Mouse (Mus musculus): Measurements from ENCODE around the gene Stox2. TPM values are rescaled to one million over a fixed set of nuclear protein-coding genes. Genes with fewer than 3 reads are reported as not detected.

Stox2 gene
- polyA plus RNA-seq, 1 experiment from 2014 or later = 35.7 TPM

DNA sequence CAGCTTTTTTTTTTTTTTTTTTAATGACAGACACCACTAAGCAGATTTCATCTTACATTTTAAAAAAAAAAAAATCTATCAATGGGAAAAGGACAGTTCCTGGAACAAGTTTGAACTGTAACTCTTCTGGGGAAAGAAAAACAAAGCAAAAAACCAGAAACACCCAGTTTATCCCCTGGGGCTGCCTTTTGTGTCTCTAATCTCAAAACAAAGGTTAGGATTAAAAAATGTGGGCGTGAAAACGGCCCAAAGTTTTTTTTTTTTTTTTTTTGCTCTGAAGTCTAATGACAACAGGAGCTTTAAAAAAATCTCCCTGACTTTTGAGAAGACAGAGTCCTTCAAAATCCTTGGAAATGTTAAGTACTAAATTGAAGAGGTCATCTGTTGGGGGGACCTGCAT, 125.5 kb downstream of the Stox2 start:
- H3K27ac ChIP-seq = no peak overlapping the region
- no peak for ATAC-seq (ENCODE audit: low FRiP score, low read depth)
- no peak overlapping the region for H3K4me2 ChIP-seq (replicated peaks)
- H3K4me1 ChIP-seq = peaks cover 4% of the 10 kb centered on the region
- H3K9me3 ChIP-seq = no peaks in the 10 kb centered on the region
- H3K27me3 ChIP-seq (replicated peaks) = no peaks in the 10 kb centered on the region
- no peaks in the 10 kb centered on the region for H3K36me3 ChIP-seq
- no peak overlapping the region for H3K9ac ChIP-seq
- H3K4me3 ChIP-seq = no peak overlapping the region
- 42% methylated on average over 2 of the region's 2 CpGs for WGBS

DNA sequence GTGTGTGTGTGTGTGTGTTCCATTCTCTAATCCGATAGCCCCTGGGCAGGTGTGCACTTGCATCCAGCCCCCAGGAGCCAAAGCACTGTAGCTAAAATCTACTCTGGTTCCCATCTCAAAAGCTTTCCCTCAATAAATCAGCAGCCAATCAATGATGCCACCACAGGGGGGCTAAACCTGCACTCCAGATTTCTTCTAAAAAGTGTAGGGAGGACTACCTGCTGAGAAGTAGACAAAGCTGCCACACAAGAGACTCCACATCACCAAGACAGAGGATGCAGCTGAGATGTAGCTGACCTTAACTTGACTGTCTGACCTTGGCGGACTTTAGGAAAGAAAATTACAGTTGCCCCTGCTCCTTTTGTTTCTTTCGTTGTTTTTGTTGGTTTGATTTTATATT, 127.7 kb downstream of the Stox2 start:
- H3K4me1 ChIP-seq = no peaks in the 10 kb centered on the region; the same call in 1 of the 2 replicates
- H3K4me2 ChIP-seq (replicated peaks) = no peak overlapping the region
- ATAC-seq (ENCODE audit: low FRiP score, low read depth) = no peak
- H3K27me3 ChIP-seq (replicated peaks) = no peaks in the 10 kb centered on the region
- no peaks in the 10 kb centered on the region for H3K36me3 ChIP-seq
- no peaks in the 10 kb centered on the region for H3K9me3 ChIP-seq
- H3K9ac ChIP-seq = no peak overlapping the region
- WGBS = 54% methylated on average over 3 of the region's 3 CpGs
- H3K27ac ChIP-seq = no peak overlapping the region
- no peak overlapping the region for H3K4me3 ChIP-seq

DNA sequence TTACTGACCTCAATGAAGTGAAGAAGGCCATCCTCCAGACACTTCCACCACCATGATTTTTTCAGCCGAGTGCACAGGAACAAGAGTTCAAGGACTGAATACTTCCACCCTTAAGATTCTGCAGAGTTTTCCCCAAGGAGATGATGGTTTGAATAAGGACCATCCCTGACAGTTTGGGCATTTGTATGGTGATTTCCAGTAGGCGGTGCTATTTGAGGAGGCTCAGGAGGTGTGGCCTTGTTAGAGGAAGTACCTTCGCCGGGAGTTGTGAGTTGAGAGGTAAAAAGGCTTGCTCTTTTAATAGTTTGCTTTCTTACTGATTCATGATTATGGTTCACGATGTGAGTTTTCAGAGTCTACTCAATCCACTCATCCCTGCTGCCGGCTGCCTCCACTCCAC, 138.0 kb downstream of the Stox2 start:
- no peak overlapping the region for H3K4me3 ChIP-seq
- no peak overlapping the region for H3K4me2 ChIP-seq (replicated peaks)
- no peaks in the 10 kb centered on the region for H3K9me3 ChIP-seq
- no peak for ATAC-seq (ENCODE audit: low FRiP score, low read depth)
- WGBS = 96% methylated on average over 6 of the region's 6 CpGs
- H3K27me3 ChIP-seq (replicated peaks) = no peaks in the 10 kb centered on the region
- H3K4me1 ChIP-seq = no peaks in the 10 kb centered on the region
- no peak overlapping the region for H3K9ac ChIP-seq
- H3K36me3 ChIP-seq = no peaks in the 10 kb centered on the region
- no peak overlapping the region for H3K27ac ChIP-seq

DNA sequence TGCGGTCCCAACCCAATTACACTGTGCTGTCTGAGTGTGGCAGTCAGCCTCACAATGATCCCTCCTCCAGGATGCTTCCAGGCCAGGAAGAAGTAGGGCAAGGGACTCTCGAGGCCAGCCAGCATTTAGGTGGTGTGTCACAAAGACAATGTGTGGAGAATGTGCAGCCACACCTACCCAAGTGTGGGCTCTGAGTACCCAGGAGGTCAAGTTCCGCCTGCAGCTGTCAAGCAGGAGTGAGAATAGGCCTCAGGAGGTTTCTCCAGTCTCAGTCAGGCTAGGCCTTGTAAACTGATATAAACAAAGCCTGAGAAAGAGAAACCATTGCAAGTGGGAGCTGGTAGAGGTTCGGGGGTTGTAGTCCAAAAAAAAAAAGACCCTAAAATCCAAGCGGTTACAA, 139.8 kb downstream of the Stox2 start:
- no peak overlapping the region for H3K4me3 ChIP-seq
- no peak for ATAC-seq (ENCODE audit: low FRiP score, low read depth)
- no peaks in the 10 kb centered on the region for H3K27me3 ChIP-seq (replicated peaks)
- no peaks in the 10 kb centered on the region for H3K4me1 ChIP-seq
- no peaks in the 10 kb centered on the region for H3K9me3 ChIP-seq
- 75% methylated on average over 5 of the region's 5 CpGs for WGBS
- H3K9ac ChIP-seq = no peak overlapping the region
- H3K36me3 ChIP-seq = no peaks in the 10 kb centered on the region
- H3K27ac ChIP-seq = no peak overlapping the region
- H3K4me2 ChIP-seq (replicated peaks) = no peak overlapping the region

DNA sequence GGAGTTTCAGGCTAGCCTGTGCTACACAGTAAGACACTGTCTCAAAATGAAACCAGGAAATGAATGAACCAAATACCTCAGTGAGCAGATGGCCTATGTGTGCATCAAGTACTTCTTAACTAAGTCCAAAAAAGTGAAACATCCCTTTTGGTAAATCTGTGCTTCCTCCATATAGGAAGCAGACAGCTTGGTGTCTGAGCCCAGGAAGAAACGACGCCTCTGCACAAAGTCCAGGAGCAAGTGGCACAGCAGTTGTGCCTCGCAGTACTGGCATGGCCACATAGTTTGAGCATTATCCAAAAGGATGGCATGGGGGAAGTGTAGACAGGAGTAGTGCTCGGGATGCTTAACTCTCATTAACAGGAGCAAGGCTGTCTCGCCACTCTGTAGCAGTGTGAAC, 140.3 kb downstream of the Stox2 start:
- ATAC-seq (ENCODE audit: low FRiP score, low read depth) = no peak
- H3K27me3 ChIP-seq (replicated peaks) = no peaks in the 10 kb centered on the region
- H3K9ac ChIP-seq = no peak overlapping the region
- no peak overlapping the region for H3K4me2 ChIP-seq (replicated peaks)
- no peaks in the 10 kb centered on the region for H3K4me1 ChIP-seq
- 93% methylated on average over 5 of the region's 5 CpGs for WGBS
- no peaks in the 10 kb centered on the region for H3K9me3 ChIP-seq
- H3K27ac ChIP-seq = no peak overlapping the region
- H3K36me3 ChIP-seq = no peaks in the 10 kb centered on the region
- no peak overlapping the region for H3K4me3 ChIP-seq

DNA sequence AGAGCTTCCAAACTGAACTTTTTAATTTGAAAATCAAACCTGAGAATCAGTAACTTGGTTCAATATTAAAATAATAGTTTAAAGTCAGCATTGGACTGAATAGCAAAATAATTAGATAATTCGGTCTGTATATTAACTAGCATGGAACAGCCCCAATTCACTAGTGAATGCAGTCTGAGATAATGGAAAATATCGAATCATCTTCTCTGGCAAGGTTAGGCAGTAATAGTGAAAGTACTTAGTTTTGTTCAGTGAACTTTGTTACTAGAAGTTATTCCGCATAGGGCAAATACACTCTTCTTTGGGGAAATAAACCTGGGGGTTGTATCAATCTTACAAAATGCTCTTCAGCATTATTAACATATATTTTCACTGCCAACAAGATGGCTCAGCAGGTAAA, 147.7 kb downstream of the Stox2 start:
- H3K9me3 ChIP-seq = no peaks in the 10 kb centered on the region
- H3K27ac ChIP-seq = no peak overlapping the region

DNA sequence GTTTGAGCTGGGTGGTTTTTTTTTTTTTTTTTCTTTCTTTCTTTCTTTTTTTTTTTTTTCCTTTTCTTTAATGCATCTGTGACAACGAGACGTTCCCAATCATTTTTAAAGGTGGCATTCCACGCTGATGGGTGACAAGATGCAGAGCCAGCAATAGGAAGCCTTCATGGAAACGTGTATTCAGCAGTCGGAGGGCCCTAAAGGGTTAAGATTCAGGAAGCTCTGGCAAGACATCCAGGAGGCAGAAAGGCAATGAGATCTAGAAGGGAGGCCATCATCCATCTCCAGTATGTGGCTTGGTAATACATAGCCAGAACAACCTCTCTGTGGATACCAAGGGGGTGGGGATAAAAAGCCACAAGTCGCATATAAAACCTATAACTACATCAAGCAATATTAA, 156.5 kb downstream of the Stox2 start:
- no peak for ATAC-seq (ENCODE audit: low FRiP score, low read depth)

More for the DNA sequence above, 147.7 kb downstream of the Stox2 start:
- ATAC-seq (ENCODE audit: low FRiP score, low read depth) = no peak
- 97% methylated on average over 3 of the region's 3 CpGs for WGBS
- no peaks in the 10 kb centered on the region for H3K4me1 ChIP-seq
- no peaks in the 10 kb centered on the region for H3K36me3 ChIP-seq
- no peak overlapping the region for H3K4me2 ChIP-seq (replicated peaks)
- no peak overlapping the region for H3K4me3 ChIP-seq
- no peak overlapping the region for H3K9ac ChIP-seq
- no peaks in the 10 kb centered on the region for H3K27me3 ChIP-seq (replicated peaks)

DNA sequence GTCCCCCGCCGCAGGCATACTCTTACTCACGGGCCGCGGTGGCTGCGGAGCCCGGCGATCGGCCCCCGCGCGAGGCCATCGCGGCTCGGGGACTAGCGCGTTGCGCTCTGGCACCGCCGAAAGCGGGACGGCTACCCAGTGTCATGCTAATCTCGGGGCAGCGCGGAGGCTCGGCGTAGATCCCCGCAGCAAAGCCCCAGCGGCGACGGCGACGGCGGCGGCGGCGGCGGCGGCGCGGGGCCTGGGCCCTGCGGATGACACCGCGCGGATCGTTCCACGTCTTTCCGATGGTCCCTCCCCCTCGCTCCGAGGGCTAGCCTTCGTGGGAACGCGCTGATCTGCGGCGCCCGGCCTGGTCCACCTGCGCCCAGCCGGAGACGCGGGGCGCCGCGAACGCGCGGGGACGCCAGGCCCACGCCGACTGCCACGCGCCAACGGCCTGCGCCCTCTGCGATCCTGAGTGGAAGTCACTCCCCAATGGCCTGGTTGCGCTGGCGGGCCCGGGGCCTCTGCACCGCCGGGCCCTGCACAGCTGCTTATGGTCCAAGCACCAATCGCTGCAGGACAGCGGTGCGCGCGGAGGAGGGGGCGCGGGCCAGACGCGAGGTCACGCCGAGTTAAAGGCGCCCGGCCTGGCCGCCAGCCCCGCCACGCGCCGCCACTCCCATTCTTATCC, 157.2 kb downstream of the Stox2 start:
- no peaks in the 10 kb centered on the region for H3K27me3 ChIP-seq (replicated peaks)
- ATAC-seq (ENCODE audit: low FRiP score, low read depth) = peak; percentile 84
- H3K27ac ChIP-seq = peak overlapping the region; percentile 95
- H3K36me3 ChIP-seq = no peaks in the 10 kb centered on the region
- peaks cover 17% of the 10 kb centered on the region for H3K4me1 ChIP-seq
- H3K4me3 ChIP-seq = peak overlapping the region; percentile 96
- H3K4me2 ChIP-seq (replicated peaks) = peak overlapping the region; percentile 83
- under 1% methylated on average over 84 of the region's 97 CpGs for WGBS
- H3K9ac ChIP-seq = peak overlapping the region; percentile 99
- H3K9me3 ChIP-seq = no peaks in the 10 kb centered on the region

More for the DNA sequence above, 156.5 kb downstream of the Stox2 start:
- peak overlapping the region; percentile 96 for H3K4me3 ChIP-seq
- H3K9me3 ChIP-seq = no peaks in the 10 kb centered on the region
- peak overlapping the region; percentile 83 for H3K4me2 ChIP-seq (replicated peaks)
- H3K36me3 ChIP-seq = no peaks in the 10 kb centered on the region
- H3K27ac ChIP-seq = peak overlapping the region; percentile 95; the same call in 1 of the 2 replicates
- WGBS = 6% methylated on average over 6 of the region's 6 CpGs
- H3K9ac ChIP-seq = peak overlapping the region; percentile 99; the same call in 1 of the 2 replicates
- no peaks in the 10 kb centered on the region for H3K27me3 ChIP-seq (replicated peaks)
- H3K4me1 ChIP-seq = peaks cover 12% of the 10 kb centered on the region

DNA sequence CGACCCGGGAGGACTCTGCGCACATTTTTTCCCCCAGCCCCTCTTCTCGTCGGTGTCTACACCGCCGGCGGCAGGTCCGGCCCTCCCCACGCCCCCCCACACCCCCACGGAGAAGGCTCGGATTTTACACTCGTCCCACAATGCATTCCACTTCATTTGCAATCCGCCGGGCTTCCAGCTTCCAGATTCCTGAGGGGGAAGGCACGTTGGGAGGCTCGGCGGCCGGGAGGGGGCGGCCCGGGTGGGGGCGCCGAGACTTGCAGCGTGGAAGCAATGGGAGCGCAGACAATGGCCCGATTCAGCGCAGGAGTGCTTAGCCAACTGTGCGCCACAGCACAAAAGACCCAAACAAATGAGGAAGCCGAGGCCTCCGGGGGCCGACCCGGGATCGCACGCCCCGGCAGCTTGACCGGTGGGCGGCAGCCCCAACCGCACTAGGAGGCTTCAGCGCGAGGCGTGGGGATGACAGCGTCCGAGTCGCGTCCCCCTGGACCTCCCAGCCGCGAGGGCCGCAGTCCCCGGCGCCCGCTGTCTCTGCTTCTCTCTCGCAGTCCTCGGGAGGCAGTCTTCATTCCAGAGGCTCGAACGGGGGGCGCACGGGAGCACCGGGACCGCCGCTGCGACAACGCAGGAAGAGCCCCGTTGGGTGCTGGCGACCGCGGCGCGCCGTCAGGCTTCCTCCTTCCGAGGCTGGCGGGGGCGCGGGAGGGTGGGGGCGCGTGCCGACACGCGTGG, 157.9 kb downstream of the Stox2 start:
- Histone ChIP-seq H3K4me1 (peaks cover 24% of the 10 kb centered on the region), H3K27ac (peak overlapping the region; percentile 95), H3K27me3 (replicated peaks) (no peaks in the 10 kb centered on the region), H3K36me3 (no peaks in the 10 kb centered on the region), H3K4me3 (peak overlapping the region; percentile 96), H3K4me2 (replicated peaks) (peak overlapping the region; percentile 83), H3K9ac (peak overlapping the region; percentile 99), H3K9me3 (no peaks in the 10 kb centered on the region)
- peak; percentile 55 for ATAC-seq (ENCODE audit: low FRiP score, low read depth)
- under 1% methylated on average over 78 of the region's 78 CpGs for WGBS

DNA sequence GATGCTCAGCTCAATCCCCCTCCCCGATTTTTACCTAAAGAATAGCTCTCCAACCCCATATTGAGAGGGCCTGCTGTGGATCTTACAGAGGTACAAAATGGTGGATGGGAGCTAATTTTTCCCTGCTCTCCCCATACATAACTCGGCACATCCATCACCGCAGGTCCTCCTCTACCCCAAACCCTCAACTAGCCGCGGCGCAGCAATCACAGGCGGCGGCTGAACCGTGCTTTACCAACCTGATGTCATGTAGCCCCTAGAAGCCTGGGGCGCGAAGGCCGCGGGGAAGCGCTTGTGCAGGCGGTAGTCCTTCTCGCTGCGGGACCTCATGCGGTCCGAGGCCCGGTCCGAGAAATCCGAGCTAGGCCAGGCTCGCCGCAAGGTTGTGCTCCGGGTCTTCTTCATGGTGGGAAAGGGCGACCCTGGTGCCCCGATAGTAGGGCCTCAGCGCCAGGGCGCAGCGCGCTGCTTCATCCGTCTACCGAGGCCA, 158.5 kb downstream of the Stox2 start:
- peak overlapping the region; percentile 83 for H3K4me2 ChIP-seq (replicated peaks)
- peak; percentile 5; the same call in 1 of the 2 replicates for ATAC-seq (ENCODE audit: low FRiP score, low read depth)
- no peaks in the 10 kb centered on the region for H3K27me3 ChIP-seq (replicated peaks)
- H3K36me3 ChIP-seq = no peaks in the 10 kb centered on the region
- peak overlapping the region; percentile 95 for H3K27ac ChIP-seq
- H3K4me1 ChIP-seq = peaks cover 31% of the 10 kb centered on the region
- H3K9me3 ChIP-seq = no peaks in the 10 kb centered on the region
- peak overlapping the region; percentile 96 for H3K4me3 ChIP-seq
- under 1% methylated on average over 33 of the region's 33 CpGs for WGBS
- H3K9ac ChIP-seq = peak overlapping the region; percentile 99

DNA sequence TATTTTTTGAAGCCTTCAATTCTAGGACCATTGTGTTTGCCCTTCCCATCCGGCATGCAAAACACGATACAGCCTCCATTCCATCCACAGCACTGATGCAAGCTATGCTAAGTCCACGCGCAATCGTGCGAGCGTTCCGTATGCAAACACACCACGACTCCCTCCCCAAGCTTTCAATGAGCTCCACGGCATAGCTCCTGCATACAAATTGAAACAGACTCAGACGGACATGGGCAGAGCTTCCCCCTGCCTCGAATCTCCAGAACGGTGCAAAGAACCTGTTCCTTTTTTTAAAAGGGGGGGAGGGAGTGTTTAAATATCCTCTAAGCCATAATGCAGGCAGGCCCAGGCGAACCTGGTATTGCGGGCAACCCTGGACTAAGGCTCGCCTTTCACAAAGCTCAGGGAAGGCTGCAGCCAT, 159.0 kb downstream of the Stox2 start:
- WGBS = under 1% methylated on average over 16 of the region's 16 CpGs

DNA sequence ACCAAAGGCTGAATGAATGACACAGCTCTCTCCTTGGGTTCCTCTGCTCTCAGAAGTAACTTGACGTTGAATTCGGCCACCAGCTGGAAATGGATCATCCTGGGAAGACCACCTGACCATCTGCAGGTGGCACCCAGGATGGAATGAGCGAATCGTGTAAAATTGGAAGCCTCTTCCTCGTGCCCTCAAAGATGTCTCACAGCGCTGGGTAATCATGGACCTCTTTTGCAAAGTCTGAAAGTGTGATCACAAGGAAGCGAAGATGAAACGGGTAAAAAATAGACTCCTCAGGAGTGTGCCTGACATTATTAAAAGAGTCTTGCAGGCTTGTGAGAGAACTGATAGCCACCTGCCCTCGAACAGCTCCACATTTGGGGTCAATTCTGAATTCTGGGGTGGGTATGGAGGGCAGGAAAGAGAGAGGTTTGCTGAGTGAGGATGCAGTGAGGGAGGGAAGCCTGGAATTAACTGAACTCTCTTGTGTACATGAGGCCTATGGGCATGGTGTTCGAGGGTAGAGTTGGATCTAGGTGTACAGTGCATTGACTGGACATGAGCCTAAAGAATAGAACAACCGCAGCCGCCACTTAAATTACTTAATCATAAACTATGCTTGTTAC, 160.0 kb downstream of the Stox2 start:
- no peak for ATAC-seq (ENCODE audit: low FRiP score, low read depth)
- Histone ChIP-seq H3K27me3 (replicated peaks) (no peaks in the 10 kb centered on the region), H3K9me3 (no peaks in the 10 kb centered on the region), H3K27ac (no peak overlapping the region), H3K9ac (peak overlapping the region; percentile 99), H3K4me2 (replicated peaks) (peak overlapping the region; percentile 83), H3K4me1 (peaks cover 45% of the 10 kb centered on the region), H3K4me3 (peak overlapping the region; percentile 96), H3K36me3 (no peaks in the 10 kb centered on the region)
- WGBS = 61% methylated on average over 12 of the region's 12 CpGs

More for the DNA sequence above, 159.0 kb downstream of the Stox2 start:
- H3K27ac ChIP-seq = peak overlapping the region; percentile 95
- no peaks in the 10 kb centered on the region for H3K36me3 ChIP-seq
- peak overlapping the region; percentile 83 for H3K4me2 ChIP-seq (replicated peaks)
- 0 out of 2 replicates have a peak, but pooled peaks have one; percentile 3 for ATAC-seq (ENCODE audit: low FRiP score, low read depth)
- peaks cover 35% of the 10 kb centered on the region for H3K4me1 ChIP-seq
- H3K9ac ChIP-seq = peak overlapping the region; percentile 99
- peak overlapping the region; percentile 96 for H3K4me3 ChIP-seq
- no peaks in the 10 kb centered on the region for H3K9me3 ChIP-seq
- no peaks in the 10 kb centered on the region for H3K27me3 ChIP-seq (replicated peaks)
